Mouse (Mus musculus): ENCODE results near the gene Jazf1. TPM values are rescaled to one million over a fixed set of nuclear protein-coding genes. Genes with fewer than 3 reads are reported as not detected.

Gene Jazf1
- polyA plus RNA-seq, 1 experiment = 20.6 TPM

DNA sequence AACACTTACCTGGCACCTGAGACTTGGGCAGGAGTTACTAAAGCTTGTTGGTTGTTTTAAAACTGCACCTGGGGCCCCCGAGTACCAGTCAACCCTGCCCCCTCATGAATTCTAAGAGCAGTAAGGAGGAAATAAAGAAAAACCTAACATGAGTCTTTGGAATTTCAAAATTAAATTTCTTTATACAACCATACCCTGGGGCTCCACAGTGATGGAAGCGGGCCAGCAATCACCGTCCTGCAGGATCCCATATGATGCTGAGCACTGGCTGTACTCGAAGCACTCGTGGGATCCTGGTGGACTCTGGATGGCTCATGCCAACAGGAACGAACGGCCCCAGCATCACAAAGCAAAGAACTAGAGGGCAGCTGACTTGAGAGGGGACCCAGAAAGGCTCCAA, 149.0 kb downstream of the Jazf1 start:
- DNase-seq (ENCODE audit: extremely low spot score in 1 of 2, low spot score in 1 of 2) = no peak

- DNase-seq (ENCODE audit: extremely low spot score in 1 of 2, low spot score in 1 of 2) = peak; percentile 57 to 91
Observed at GRCm38 (mm10) chr6:52918980-52919379, 149.5 kb downstream of the Jazf1 start.

- no peak for DNase-seq (ENCODE audit: extremely low spot score in 1 of 2, low spot score in 1 of 2)
Observed at GRCm38 (mm10) chr6:52917471-52917870, 151.0 kb downstream of the Jazf1 start.

GRCm38 (mm10) chr6:52916836-52917376, 151.5 kb downstream of the Jazf1 start:
- DNase-seq (ENCODE audit: extremely low spot score in 1 of 2, low spot score in 1 of 2) = no peak

DNA sequence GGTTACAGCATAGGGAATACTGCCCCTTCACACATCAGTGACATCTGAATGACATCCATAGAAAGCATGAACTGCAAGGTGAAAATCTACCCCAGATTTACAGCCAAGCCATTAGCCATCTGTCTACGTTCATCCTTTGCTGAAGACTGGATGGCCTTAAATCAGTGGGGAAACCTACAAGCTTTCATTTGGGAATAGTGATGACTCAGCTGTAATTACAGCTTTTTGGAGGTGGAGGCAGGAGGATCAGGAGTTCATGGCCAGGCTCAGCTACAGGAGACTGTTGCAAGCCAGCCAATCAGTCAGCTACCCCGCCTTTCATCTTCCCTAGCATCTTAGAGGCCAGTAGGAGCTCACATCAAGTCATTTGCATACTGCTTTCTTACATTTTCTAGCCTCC, 153.5 kb downstream of the Jazf1 start:
- no peak for DNase-seq (ENCODE audit: extremely low spot score in 1 of 2, low spot score in 1 of 2)

GRCm38 (mm10) chr6:52912143-52912918, 156.1 kb downstream of the Jazf1 start:
- DNase-seq (ENCODE audit: extremely low spot score in 1 of 2, low spot score in 1 of 2) = no peak

GRCm38 (mm10) chr6:52906801-52907200, 161.6 kb downstream of the Jazf1 start:
- DNase-seq (ENCODE audit: extremely low spot score in 1 of 2, low spot score in 1 of 2) = no peak

DNA sequence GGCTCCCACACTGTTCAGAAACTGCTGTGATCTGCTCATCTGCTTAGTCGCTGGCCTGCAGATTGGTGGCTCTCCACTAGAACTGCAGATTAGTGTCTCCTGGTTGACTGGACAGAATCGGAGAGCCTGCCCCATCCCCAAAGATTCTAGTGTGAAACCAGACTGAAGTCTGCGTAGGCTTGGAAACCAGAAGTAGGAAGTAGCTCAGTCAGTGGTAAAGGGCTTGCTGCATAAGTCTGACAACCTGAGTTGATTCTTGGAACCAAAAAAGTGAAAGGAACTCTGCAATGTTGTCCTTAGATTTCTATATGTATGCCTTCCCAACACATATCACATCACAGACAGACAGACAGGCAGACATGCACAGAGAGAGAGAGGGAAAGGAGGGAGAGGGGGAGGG, 163.3 kb downstream of the Jazf1 start:
- DNase-seq (ENCODE audit: extremely low spot score in 1 of 2, low spot score in 1 of 2) = no peak

- peak in 1 of 2 experiments; percentile 64 for DNase-seq (ENCODE audit: extremely low spot score in 1 of 2, low spot score in 1 of 2)
Observed at GRCm38 (mm10) chr6:52903226-52903960, 165.0 kb downstream of the Jazf1 start.

DNA sequence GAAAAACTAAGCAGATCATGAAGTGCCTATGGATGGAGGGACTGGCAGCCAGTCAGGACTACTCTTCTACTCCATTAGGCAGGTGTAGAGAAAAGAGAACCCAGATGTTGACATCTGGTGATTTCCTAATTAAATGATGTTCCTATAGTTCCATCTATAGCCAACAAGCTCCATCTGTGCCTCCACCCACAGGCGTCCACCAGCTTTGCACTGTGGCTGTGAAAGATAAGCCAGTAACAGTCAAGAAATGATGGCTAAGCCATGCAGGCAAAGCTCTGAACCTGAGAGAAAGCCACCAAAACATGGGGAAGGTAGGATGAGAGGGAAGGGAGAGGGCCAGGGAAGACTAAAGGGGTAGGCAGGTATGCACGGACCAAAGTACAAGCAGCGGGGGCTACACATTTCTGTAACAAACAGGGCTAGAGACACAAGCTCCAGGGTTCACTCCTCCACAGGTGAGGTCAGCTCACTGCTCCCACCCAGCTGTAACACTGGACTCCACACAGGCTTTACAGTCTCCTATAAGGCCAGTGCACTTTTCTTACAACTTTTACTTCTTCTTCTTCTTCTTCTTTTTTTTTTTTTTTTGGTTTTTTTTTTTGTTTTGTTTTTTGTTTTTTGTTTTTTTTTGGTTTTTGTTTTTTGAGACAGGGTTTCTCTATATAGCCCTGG, 168.7 kb downstream of the Jazf1 start:
- no peak for DNase-seq (ENCODE audit: extremely low spot score in 1 of 2, low spot score in 1 of 2)

GRCm38 (mm10) chr6:52895075-52895474, 173.4 kb downstream of the Jazf1 start:
- DNase-seq (ENCODE audit: extremely low spot score in 1 of 2, low spot score in 1 of 2) = peak in 1 of 2 experiments; percentile 26

- DNase-seq (ENCODE audit: extremely low spot score in 1 of 2, low spot score in 1 of 2) = no peak
Observed at GRCm38 (mm10) chr6:52894501-52894823, 174.0 kb downstream of the Jazf1 start.

DNA sequence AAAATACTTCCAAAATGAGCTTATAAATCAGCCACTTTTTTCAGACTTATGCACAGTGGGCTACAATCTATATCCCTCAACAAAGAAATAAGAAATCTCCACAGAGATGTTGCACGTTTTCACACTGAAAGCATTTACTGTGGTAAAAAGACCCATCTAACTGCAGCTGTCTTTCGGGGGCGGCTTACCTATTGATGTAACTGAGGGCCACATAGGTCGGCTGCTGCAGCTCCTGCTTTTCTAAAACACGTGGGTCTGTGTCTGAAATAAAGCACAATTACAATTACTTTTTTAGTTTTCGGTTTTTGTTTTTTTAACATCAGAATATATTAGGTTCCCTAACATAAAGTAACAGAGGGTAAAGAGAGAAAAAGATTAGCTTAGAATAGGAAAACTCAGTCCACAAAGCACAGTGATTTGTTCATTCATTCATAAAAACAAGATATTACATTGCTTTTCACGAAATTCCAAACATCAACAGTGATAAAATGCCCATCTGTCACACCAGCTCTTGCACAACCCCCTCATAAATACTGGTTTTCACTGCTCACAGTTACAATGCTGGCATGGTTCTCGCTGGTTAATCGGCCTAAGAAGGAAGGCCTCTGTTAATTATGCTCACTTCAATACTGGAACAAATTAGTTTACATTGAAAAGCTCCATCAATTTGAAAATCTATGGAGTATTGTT, 174.5 kb downstream of the Jazf1 start:
- DNase-seq (ENCODE audit: extremely low spot score in 1 of 2, low spot score in 1 of 2) = no peak

DNA sequence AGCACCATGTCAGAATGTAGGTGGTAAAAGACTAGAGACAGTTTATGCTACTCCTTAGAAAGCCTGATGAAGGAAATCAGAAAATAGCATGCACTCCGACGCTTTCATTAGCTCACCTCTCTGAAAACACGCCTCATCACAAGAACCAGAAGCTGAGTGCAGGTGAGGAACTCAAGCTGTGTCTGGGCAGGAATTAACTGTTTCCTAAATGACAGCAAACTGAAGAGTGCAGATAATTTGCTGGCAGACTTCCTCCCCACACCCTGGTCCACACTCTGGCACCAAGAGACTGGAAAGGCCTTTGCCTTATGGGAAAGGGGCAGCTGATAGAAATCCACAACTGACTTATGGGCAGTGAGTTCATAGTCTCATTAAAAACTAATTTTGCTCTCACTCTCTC, 175.5 kb downstream of the Jazf1 start:
- DNase-seq (ENCODE audit: extremely low spot score in 1 of 2, low spot score in 1 of 2) = no peak

DNA sequence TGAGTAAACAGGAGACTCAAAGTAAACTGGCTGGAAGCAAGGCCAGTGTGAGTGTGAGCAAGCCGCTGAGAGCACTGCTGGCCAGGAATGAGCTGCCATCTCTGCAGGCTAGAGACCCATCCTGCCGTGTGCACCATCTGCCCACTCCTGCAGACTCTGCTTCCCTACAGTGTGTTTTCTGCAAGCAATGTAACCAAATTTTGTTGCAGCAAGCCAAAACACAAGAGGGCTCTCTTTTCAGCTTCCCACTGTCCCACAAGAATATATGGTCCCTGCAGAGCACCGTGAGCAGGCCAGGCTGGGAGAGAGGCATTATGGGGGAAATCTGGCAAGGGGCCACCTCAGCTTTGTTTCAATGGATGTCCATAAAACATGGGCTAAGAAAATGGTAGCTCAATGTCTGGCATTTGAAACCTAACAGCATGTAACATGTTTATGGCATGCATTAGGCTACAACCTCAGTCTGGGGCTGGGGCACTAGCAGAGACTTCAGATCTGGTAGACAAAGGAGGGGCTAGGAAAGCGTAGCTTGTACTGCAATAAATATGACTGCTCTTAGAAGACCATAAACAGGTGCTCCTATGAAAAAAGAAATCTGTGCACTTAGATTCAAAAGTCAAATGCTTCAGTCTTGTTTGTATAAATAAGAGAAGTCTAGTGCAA, 180.8 kb downstream of the Jazf1 start:
- no peak for DNase-seq (ENCODE audit: extremely low spot score in 1 of 2, low spot score in 1 of 2)

DNA sequence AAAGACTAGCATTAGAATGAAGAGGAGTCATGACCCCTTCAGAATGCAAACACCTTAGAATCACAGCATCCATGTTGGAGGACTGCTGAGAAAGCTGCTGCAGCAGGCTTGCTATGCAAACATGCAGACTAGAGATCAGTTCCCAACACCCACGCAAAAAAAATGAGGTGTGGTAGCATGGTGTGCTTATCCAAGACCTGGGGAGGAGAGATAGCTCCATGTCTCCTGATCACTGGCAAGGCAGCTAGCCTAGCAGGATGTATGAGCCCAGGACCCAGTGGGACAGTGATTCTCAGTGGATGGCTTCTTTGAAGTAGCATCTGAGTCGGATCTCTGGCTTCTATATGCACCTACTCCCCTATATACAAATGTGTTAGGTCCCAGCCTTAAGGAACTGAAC, 184.7 kb downstream of the Jazf1 start:
- no peak for DNase-seq (ENCODE audit: extremely low spot score in 1 of 2, low spot score in 1 of 2)

GRCm38 (mm10) chr6:52877176-52877575, 191.3 kb downstream of the Jazf1 start:
- DNase-seq (ENCODE audit: extremely low spot score in 1 of 2, low spot score in 1 of 2) = no peak

- DNase-seq (ENCODE audit: extremely low spot score in 1 of 2, low spot score in 1 of 2) = no peak
Observed at GRCm38 (mm10) chr6:52871306-52871705, 197.1 kb downstream of the Jazf1 start.

DNA sequence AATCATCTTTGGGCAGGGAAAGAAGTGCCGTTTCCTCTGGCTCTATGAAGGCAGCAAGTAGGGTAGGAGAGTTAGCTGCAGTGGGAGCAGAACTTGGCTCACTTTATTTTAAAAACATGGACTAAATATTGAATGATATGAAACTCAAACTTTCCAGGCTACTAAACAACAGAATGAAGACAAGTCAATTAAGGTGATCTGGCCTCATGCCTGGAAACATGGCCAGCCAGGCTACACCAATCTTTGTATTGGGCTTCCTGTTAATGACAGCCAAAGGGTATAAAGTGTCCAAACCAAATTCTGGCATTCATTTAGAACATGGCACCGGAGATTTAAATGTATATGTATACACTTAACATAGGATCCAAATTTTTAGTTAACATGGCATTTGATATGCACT, 199.2 kb downstream of the Jazf1 start:
- no peak for DNase-seq (ENCODE audit: extremely low spot score in 1 of 2, low spot score in 1 of 2)

- no peak for DNase-seq (ENCODE audit: extremely low spot score in 1 of 2, low spot score in 1 of 2)
Observed at GRCm38 (mm10) chr6:52868352-52868751, 200.1 kb downstream of the Jazf1 start.

Measured in frontal cortex, adult 2 months (tissue).